Mouse (Mus musculus) neural tube, embryonic 12.5 days (tissue): Measurements from ENCODE around the gene Tgfb2. TPM values are rescaled to one million over a fixed set of nuclear protein-coding genes. Genes with fewer than 3 reads are reported as not detected.

Experiments used
- ATAC-seq: fragments of 200-750 bp; cut with Nextera tagmentation; 2 replicates; pipeline ENCODE4 v1.8.0; 2017; ENCODE audit warnings: low read depth, mild to moderate bottlenecking, moderate TSS enrichment, moderate library complexity; ENCODE audit not compliant: low FRiP score
- H3K27ac ChIP-seq: fragments of 300-500 bp; sonication (generic); 2 replicates; pipeline ENCODE4 v1.5.1; 2016
- H3K27me3 ChIP-seq: fragments of 300-500 bp; sonication (generic); replicated peaks from 2 replicates; pipeline ENCODE4 v1.6.1; 2016; ENCODE audit warnings: mild to moderate bottlenecking
- H3K36me3 ChIP-seq: fragments of 300-500 bp; sonication (generic); 2 replicates; pipeline ENCODE4 v1.6.1; 2016; ENCODE audit warnings: mild to moderate bottlenecking
- H3K4me1 ChIP-seq: fragments of 300-500 bp; sonication (generic); 2 replicates; pipeline ENCODE4 v1.6.1; 2016
- H3K4me2 ChIP-seq: fragments of 300-500 bp; sonication (generic); replicated peaks from 2 replicates; pipeline ENCODE4 v1.6.1; 2016; ENCODE audit warnings: mild to moderate bottlenecking
- H3K4me3 ChIP-seq: fragments of 300-500 bp; sonication (generic); 2 replicates; pipeline ENCODE4 v1.5.1; 2016
- H3K9ac ChIP-seq: fragments of 300-500 bp; sonication (generic); 2 replicates; pipeline ENCODE4 v1.6.1; 2016; ENCODE audit warnings: mild to moderate bottlenecking
- H3K9me3 ChIP-seq: fragments of 300-500 bp; sonication (generic); 2 replicates; pipeline ENCODE4 v1.6.1; 2016; ENCODE audit warnings: mild to moderate bottlenecking
- WGBS: fragments of 180-500 bp; shearing (Covaris S2); methylation state at CpG from one replicate; pipeline ENCODE4 v1.1.7; 2016; 5-methylcytosine and 5-hydroxymethylcytosine counted together
- polyA plus RNA-seq: library from polyadenylated mRNA; unstranded; fragments of >200 nt; fragmentation: Nextera tagmentation; extraction: Ambion mirVana; gene quantifications from 2 replicates; pipeline ENCODE4 v1.2.1, GENCODE M21; 2016

The Tgfb2 gene
- polyA plus RNA-seq: 27.6 and 32.4 TPM in 2 replicates

GRCm38 (mm10) chr1:186705915-186706248 lies at the start of gene Tgfb2:
Gene Tgfb2, minus strand, starts transcription at chr1:186705989.
- Histone ChIP-seq H3K36me3 (no peaks in the 10 kb centered on the region), H3K27me3 (no peaks in the 10 kb centered on the region; the same call in 1 of the 2 replicates), H3K9me3 (no peaks in the 10 kb centered on the region), H3K4me1 (peaks cover 24% of the 10 kb centered on the region), H3K9ac (peak within 1 kb of the TSS; percentile 71), H3K4me2 (peak within 1 kb of the TSS; percentile 81), H3K27ac (0 out of 2 replicates have a peak within 1 kb of the TSS, but pooled peaks have one; percentile 21), H3K4me3 (peak within 1 kb of the TSS; percentile 45)
- WGBS: 2% methylated on average over 12 of the region's 12 CpGs
- peak; percentile 30 for ATAC-seq

GRCm38 (mm10) chr1:186749675-186750283 lies 44.0 kb upstream of the Tgfb2 start:
- Histone ChIP-seq H3K27ac (peak overlapping the region; percentile 47; the same call in 1 of the 2 replicates), H3K9me3 (no peaks in the 10 kb centered on the region), H3K4me2 (peak overlapping the region; percentile 87), H3K4me3 (peak overlapping the region; percentile 69), H3K36me3 (no peaks in the 10 kb centered on the region), H3K27me3 (no peaks in the 10 kb centered on the region), H3K4me1 (peaks cover 16% of the 10 kb centered on the region), H3K9ac (peak overlapping the region; percentile 84)
- 34% methylated on average over 10 of the region's 10 CpGs for WGBS
- peak; percentile 76 for ATAC-seq

GRCm38 (mm10) chr1:186748724-186749653 lies 43.2 kb upstream of the Tgfb2 start, which contains the start of gene Rrp15:
Gene Rrp15, minus strand, starts transcription at chr1:186749358.
- Histone ChIP-seq H3K4me2 (peak within 1 kb of the TSS; percentile 87), H3K9ac (peak within 1 kb of the TSS; percentile 84), H3K9me3 (no peaks in the 10 kb centered on the region), H3K36me3 (no peaks in the 10 kb centered on the region), H3K4me1 (peaks cover 16% of the 10 kb centered on the region), H3K27me3 (no peaks in the 10 kb centered on the region), H3K4me3 (peak within 1 kb of the TSS; percentile 69), H3K27ac (peak within 1 kb of the TSS; percentile 47; the same call in 1 of the 2 replicates)
- ATAC-seq: peak; percentile 96
- WGBS: under 1% methylated on average over 46 of the region's 46 CpGs

- no peak for ATAC-seq
- no peak overlapping the region for H3K9ac ChIP-seq
- no peak overlapping the region for H3K4me2 ChIP-seq
- H3K36me3 ChIP-seq: peaks cover 42% of the 10 kb centered on the region
- H3K4me1 ChIP-seq: no peaks in the 10 kb centered on the region; the same call in 1 of the 2 replicates
- no peak overlapping the region for H3K27ac ChIP-seq
- no peaks in the 10 kb centered on the region for H3K27me3 ChIP-seq
- no peak overlapping the region for H3K4me3 ChIP-seq
- no peaks in the 10 kb centered on the region for H3K9me3 ChIP-seq
- 89% methylated on average over 7 of the region's 7 CpGs for WGBS
These were observed 34.0 kb upstream of the Tgfb2 start for GRCm38 (mm10) chr1:186739828-186740227.

- ATAC-seq: no peak
- WGBS: 97% methylated on average over 5 of the region's 5 CpGs
- no peaks in the 10 kb centered on the region for H3K27me3 ChIP-seq
These were observed 29.7 kb upstream of the Tgfb2 start for GRCm38 (mm10) chr1:186735537-186735936.

GRCm38 (mm10) chr1:186733052-186733451 lies 27.3 kb upstream of the Tgfb2 start:
- Histone ChIP-seq H3K4me3 (no peak overlapping the region), H3K9me3 (no peaks in the 10 kb centered on the region), H3K36me3 (peaks cover 34% of the 10 kb centered on the region), H3K4me1 (no peaks in the 10 kb centered on the region), H3K9ac (no peak overlapping the region), H3K27me3 (no peaks in the 10 kb centered on the region), H3K27ac (no peak overlapping the region), H3K4me2 (no peak overlapping the region)
- ATAC-seq: no peak
- 97% methylated on average over 8 of the region's 8 CpGs for WGBS

More at GRCm38 (mm10) chr1:186735537-186735936, 29.7 kb upstream of the Tgfb2 start:
- no peaks in the 10 kb centered on the region for H3K9me3 ChIP-seq
- peaks cover 47% of the 10 kb centered on the region for H3K36me3 ChIP-seq
- H3K9ac ChIP-seq: no peak overlapping the region
- no peak overlapping the region for H3K27ac ChIP-seq
- no peak overlapping the region for H3K4me2 ChIP-seq
- H3K4me1 ChIP-seq: no peaks in the 10 kb centered on the region
- H3K4me3 ChIP-seq: no peak overlapping the region

- Histone ChIP-seq H3K27me3 (no peaks in the 10 kb centered on the region), H3K36me3 (no peaks in the 10 kb centered on the region), H3K4me2 (no peak overlapping the region), H3K9ac (no peak overlapping the region), H3K4me3 (no peak overlapping the region), H3K9me3 (no peaks in the 10 kb centered on the region), H3K4me1 (no peaks in the 10 kb centered on the region), H3K27ac (no peak overlapping the region)
- 65% methylated on average over 4 of the region's 4 CpGs for WGBS
- ATAC-seq: no peak
These were observed 23.0 kb upstream of the Tgfb2 start for GRCm38 (mm10) chr1:186728778-186729177.

- no peaks in the 10 kb centered on the region for H3K27me3 ChIP-seq
- no peak overlapping the region for H3K27ac ChIP-seq
- no peak for ATAC-seq
- H3K9me3 ChIP-seq: no peaks in the 10 kb centered on the region
- H3K9ac ChIP-seq: no peak overlapping the region
- H3K4me2 ChIP-seq: no peak overlapping the region
- no peaks in the 10 kb centered on the region for H3K4me1 ChIP-seq
- H3K4me3 ChIP-seq: no peak overlapping the region
- WGBS: 61% methylated on average over 7 of the region's 7 CpGs
- no peaks in the 10 kb centered on the region for H3K36me3 ChIP-seq
These were observed 20.3 kb upstream of the Tgfb2 start for GRCm38 (mm10) chr1:186726117-186726516.

GRCm38 (mm10) chr1:186722299-186722698 lies 16.5 kb upstream of the Tgfb2 start:
- H3K9ac ChIP-seq: no peak overlapping the region
- no peak for ATAC-seq

GRCm38 (mm10) chr1:186721846-186722245 lies 16.1 kb upstream of the Tgfb2 start:
- WGBS: 39% methylated on average over 12 of the region's 12 CpGs
- no peaks in the 10 kb centered on the region for H3K9me3 ChIP-seq
- H3K4me1 ChIP-seq: no peaks in the 10 kb centered on the region
- no peak overlapping the region for H3K27ac ChIP-seq
- no peak overlapping the region for H3K4me3 ChIP-seq
- ATAC-seq: peak; percentile 61
- H3K36me3 ChIP-seq: peaks cover 12% of the 10 kb centered on the region; the same call in 1 of the 2 replicates
- no peak overlapping the region for H3K4me2 ChIP-seq
- H3K27me3 ChIP-seq: no peaks in the 10 kb centered on the region
- H3K9ac ChIP-seq: no peak overlapping the region

More at GRCm38 (mm10) chr1:186722299-186722698, 16.5 kb upstream of the Tgfb2 start:
- 89% methylated on average over 9 of the region's 9 CpGs for WGBS
- Histone ChIP-seq H3K27ac (no peak overlapping the region), H3K9me3 (no peaks in the 10 kb centered on the region), H3K36me3 (peaks cover 12% of the 10 kb centered on the region; the same call in 1 of the 2 replicates), H3K4me2 (no peak overlapping the region), H3K27me3 (no peaks in the 10 kb centered on the region), H3K4me1 (no peaks in the 10 kb centered on the region), H3K4me3 (no peak overlapping the region)

- no peak overlapping the region for H3K4me3 ChIP-seq
- H3K27ac ChIP-seq: no peak overlapping the region
- H3K9ac ChIP-seq: no peak overlapping the region
- H3K27me3 ChIP-seq: no peaks in the 10 kb centered on the region
- H3K4me2 ChIP-seq: no peak overlapping the region
- H3K9me3 ChIP-seq: no peaks in the 10 kb centered on the region
- H3K36me3 ChIP-seq: peaks cover 12% of the 10 kb centered on the region; the same call in 1 of the 2 replicates
- no peaks in the 10 kb centered on the region for H3K4me1 ChIP-seq
- ATAC-seq: no peak
- 94% methylated on average over 11 of the region's 11 CpGs for WGBS
These were observed 15.4 kb upstream of the Tgfb2 start for GRCm38 (mm10) chr1:186721166-186721565.

GRCm38 (mm10) chr1:186719708-186720107 lies 13.9 kb upstream of the Tgfb2 start:
- Histone ChIP-seq H3K4me2 (no peak overlapping the region), H3K4me1 (no peaks in the 10 kb centered on the region)
- 92% methylated on average over 9 of the region's 9 CpGs for WGBS

More at GRCm38 (mm10) chr1:186719708-186720107, 13.9 kb upstream of the Tgfb2 start:
- no peak overlapping the region for H3K4me3 ChIP-seq
- no peaks in the 10 kb centered on the region for H3K9me3 ChIP-seq
- no peak overlapping the region for H3K27ac ChIP-seq
- H3K27me3 ChIP-seq: no peaks in the 10 kb centered on the region
- H3K9ac ChIP-seq: no peak overlapping the region
- H3K36me3 ChIP-seq: peaks cover 12% of the 10 kb centered on the region; the same call in 1 of the 2 replicates
- no peak for ATAC-seq
